Mouse (Mus musculus): ENCODE measurements around the gene Gm20721.

- TF ChIP-seq CTCF (IDR thresholded peaks at IDR 0.05; ENCODE audit: low read depth, low read length) (no peak), TAL1 (conservative IDR thresholded peaks at IDR 0.05; ENCODE audit: low read depth, low read length) (no peak), POLR2AphosphoS5 (IDR thresholded peaks at IDR 0.05; ENCODE audit: insufficient replicate concordance, low read depth, low read length) (no peak)
These were observed 3.6 kb downstream of the Gm20721 start for GRCm38 (mm10) chr2:174342793-174343400.
